9 mouse cellular contexts compared by ENCODE assay signal in the genomic region with DNA sequence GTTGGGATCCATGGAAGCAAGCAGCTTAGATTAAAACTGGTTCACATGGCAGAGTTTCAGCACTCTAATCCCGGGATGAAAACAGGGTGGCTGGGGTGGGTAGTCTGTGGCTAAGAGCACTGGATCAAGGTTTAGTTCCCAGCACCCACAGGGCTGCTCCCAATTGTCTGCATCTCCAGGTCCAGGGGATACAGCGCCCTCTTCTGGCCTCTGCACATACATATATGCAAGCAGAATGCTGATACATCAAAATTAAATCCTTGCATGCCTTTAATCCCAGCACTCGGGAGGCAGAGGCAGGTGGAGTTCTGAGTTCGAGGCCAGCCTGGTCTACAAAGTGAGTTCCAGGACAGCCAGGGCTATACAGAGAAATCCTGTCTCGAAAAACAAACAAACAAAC. TPM values are rescaled to one million over a fixed set of nuclear protein-coding genes. Genes with fewer than 3 reads are reported as not detected.
DNase-seq lines count a peak whose midpoint lies in the region; ATAC-seq lines count a peak whose summit lies in the region.
"Not testable (repeated sequence)": the region's sequence is repeated elsewhere in the genome, so short reads cannot be mapped to it uniquely, and the experiment has no call there.
"Had no signal": no experiment of that assay in that cellular context is flagged by ENCODE, and none has a peak within 500 bp of the region (broad histone marks: within the 10 kb centered on the region; RNA-seq: fewer than 3 reads in every experiment).

No protein-coding gene starts in this region.

- peaks cover 43% of the 10 kb centered on the region for H3K36me3 ChIP-seq in forebrain, embryonic 10.5 days (replicated peaks)
- H3K36me3 ChIP-seq in hindbrain, embryonic 10.5 days, result peaks cover 39% of the 10 kb centered on the region
- peaks cover 30% of the 10 kb centered on the region for H3K36me3 ChIP-seq in kidney, embryonic 15.5 days
- H3K36me3 ChIP-seq in liver, embryonic 11.5 days (ENCODE audit: control insufficient read depth, insufficient read depth, low read length), result peaks cover 17% of the 10 kb centered on the region
- peaks cover 44% of the 10 kb centered on the region for H3K36me3 ChIP-seq in midbrain, embryonic 10.5 days

- 78% methylated on average over 5 of the region's 5 CpGs for WGBS in forebrain, embryonic 10.5 days
- WGBS in hindbrain, embryonic 10.5 days, result 83% methylated on average over 5 of the region's 5 CpGs
- 79% methylated on average over 5 of the region's 5 CpGs for WGBS in kidney, embryonic 15.5 days
- 68% methylated on average over 5 of the region's 5 CpGs for WGBS in liver, embryonic 11.5 days
- WGBS in midbrain, embryonic 10.5 days, result 80% methylated on average over 5 of the region's 5 CpGs

- peak overlapping the region; percentile 68 for H3K4me3 ChIP-seq in forebrain, embryonic 10.5 days
- peak overlapping the region; percentile 88 for H3K4me3 ChIP-seq in hindbrain, embryonic 10.5 days
- peak overlapping the region; percentile 70; the same call in 1 of the 2 replicates for H3K4me3 ChIP-seq in kidney, embryonic 15.5 days (replicated peaks)
- H3K4me3 ChIP-seq in liver, embryonic 11.5 days (ENCODE audit: low read depth, low read length), result peak overlapping the region; percentile 85
- peak overlapping the region; percentile 69 for H3K4me3 ChIP-seq in midbrain, embryonic 10.5 days

- H3K4me1 ChIP-seq in forebrain, embryonic 10.5 days, result peaks cover 31% of the 10 kb centered on the region
- H3K4me1 ChIP-seq in hindbrain, embryonic 10.5 days (replicated peaks), result peaks cover 31% of the 10 kb centered on the region
- H3K4me1 ChIP-seq in kidney, embryonic 15.5 days, result peaks cover 20% of the 10 kb centered on the region
- peaks cover 18% of the 10 kb centered on the region for H3K4me1 ChIP-seq in liver, embryonic 11.5 days (replicated peaks; ENCODE audit: control insufficient read depth, insufficient read depth, low read length)
- peaks cover 27% of the 10 kb centered on the region for H3K4me1 ChIP-seq in midbrain, embryonic 10.5 days

- H3K9me3 ChIP-seq in forebrain, embryonic 10.5 days; hindbrain, embryonic 10.5 days; kidney, embryonic 15.5 days (replicated peaks); liver, embryonic 11.5 days (ENCODE audit: control insufficient read depth, low read length); midbrain, embryonic 10.5 days (replicated peaks): not testable (repeated sequence)

- H3K27me3 ChIP-seq in forebrain, embryonic 10.5 days (ENCODE audit: poor library complexity, severe bottlenecking); hindbrain, embryonic 10.5 days (ENCODE audit: insufficient read depth, poor library complexity, severe bottlenecking); kidney, embryonic 15.5 days; liver, embryonic 11.5 days (replicated peaks; ENCODE audit: control insufficient read depth, insufficient read depth, low read length); midbrain, embryonic 10.5 days (ENCODE audit: low read depth, poor library complexity, severe bottlenecking): not testable (repeated sequence)

- H3K4me2 ChIP-seq in kidney, embryonic 15.5 days, result peak overlapping the region; percentile 74
- H3K4me2 ChIP-seq in liver, embryonic 11.5 days, result peak overlapping the region; percentile 80

- not testable (repeated sequence) for H3K27ac ChIP-seq in forebrain, embryonic 10.5 days; hindbrain, embryonic 10.5 days; kidney, embryonic 15.5 days; liver, embryonic 11.5 days (ENCODE audit: low read depth, low read length); midbrain, embryonic 10.5 days (replicated peaks)

- not testable (repeated sequence) for ATAC-seq in kidney, embryonic 15.5 days (replicated peaks; ENCODE audit: low FRiP score); liver, embryonic 11.5 days (replicated peaks; ENCODE audit: low FRiP score)

- H3K9ac ChIP-seq in kidney, embryonic 15.5 days; liver, embryonic 11.5 days (ENCODE audit: low read depth, low read length): not testable (repeated sequence)

- DNase-seq in 3T3-L1 (ENCODE audit: low read depth, low spot score) (peak; percentile 52), WW6 (ENCODE audit: low read depth, low spot score) (peak; percentile 78)
- DNase-seq in forebrain, embryonic 10.5 days (ENCODE audit: extremely low spot score, low spot score); hindbrain, embryonic 10.5 days (ENCODE audit: low spot score); liver, embryonic 11.5 days (ENCODE audit: low spot score); midbrain, embryonic 10.5 days (ENCODE audit: low spot score): not testable (repeated sequence)
- DNase-seq in retina, embryonic 14.5 days (ENCODE audit: low spot score), result peak; percentile 37

RNA-seq across cellular contexts. Expression of a gene that starts 5.7 kb away (rescaled TPM):
- polyA plus RNA-seq in forebrain, embryonic 10.5 days (2016; fragmentation: Nextera tagmentation; extraction: Ambion mirVana), result 497 and 502 TPM in 2 replicates
- polyA plus RNA-seq in hindbrain, embryonic 10.5 days (2016; fragmentation: Nextera tagmentation; extraction: Ambion mirVana), result 449 and 453 TPM in 2 replicates
- polyA plus RNA-seq in kidney, embryonic 15.5 days (2015; fragmentation: Nextera tagmentation; extraction: Ambion mirVana), result 391 and 393 TPM in 2 replicates
- polyA plus RNA-seq in liver, embryonic 11.5 days (2014; fragmentation: Nextera tagmentation; extraction: Ambion mirVana), result 526 and 535 TPM in 2 replicates
- 456 and 487 TPM in 2 replicates for polyA plus RNA-seq in midbrain, embryonic 10.5 days (2016; fragmentation: Nextera tagmentation; extraction: Ambion mirVana)

RNA-seq across cellular contexts. Expression of a gene that starts 5.8 kb away (rescaled TPM):
- 0.32 and 0.49 TPM in 2 replicates for polyA plus RNA-seq in forebrain, embryonic 10.5 days (2016; fragmentation: Nextera tagmentation; extraction: Ambion mirVana)
- polyA plus RNA-seq in hindbrain, embryonic 10.5 days (2016; fragmentation: Nextera tagmentation; extraction: Ambion mirVana), result 0.17 and 0.57 TPM in 2 replicates
- polyA plus RNA-seq in kidney, embryonic 15.5 days (2015; fragmentation: Nextera tagmentation; extraction: Ambion mirVana), result 0.32 and 0.40 TPM in 2 replicates
- polyA plus RNA-seq in liver, embryonic 11.5 days (2014; fragmentation: Nextera tagmentation; extraction: Ambion mirVana), result 0.21 and 0.26 TPM in 2 replicates
- 0.21 and 0.33 TPM in 2 replicates for polyA plus RNA-seq in midbrain, embryonic 10.5 days (2016; fragmentation: Nextera tagmentation; extraction: Ambion mirVana)
- polyA plus RNA-seq: adrenal gland, adult 2 months had no signal

RNA-seq across cellular contexts. Expression of a gene that starts 54.8 kb away (rescaled TPM):
- polyA plus RNA-seq in forebrain, embryonic 10.5 days (2016; fragmentation: Nextera tagmentation; extraction: Ambion mirVana), result 16.5 and 18.7 TPM in 2 replicates
- 29.7 and 32.1 TPM in 2 replicates for polyA plus RNA-seq in hindbrain, embryonic 10.5 days (2016; fragmentation: Nextera tagmentation; extraction: Ambion mirVana)
- 29.3 and 34.2 TPM in 2 replicates for polyA plus RNA-seq in kidney, embryonic 15.5 days (2015; fragmentation: Nextera tagmentation; extraction: Ambion mirVana)
- 26.2 and 27.7 TPM in 2 replicates for polyA plus RNA-seq in liver, embryonic 11.5 days (2014; fragmentation: Nextera tagmentation; extraction: Ambion mirVana)
- 23.4 and 25.2 TPM in 2 replicates for polyA plus RNA-seq in midbrain, embryonic 10.5 days (2016; fragmentation: Nextera tagmentation; extraction: Ambion mirVana)
